Mouse (Mus musculus): ENCODE results near the gene Dpep2nb. TPM values are rescaled to one million over a fixed set of nuclear protein-coding genes. Genes with fewer than 3 reads are reported as not detected.

Gene Dpep2nb
- polyA plus RNA-seq, 1 experiment: not detected

DNA sequence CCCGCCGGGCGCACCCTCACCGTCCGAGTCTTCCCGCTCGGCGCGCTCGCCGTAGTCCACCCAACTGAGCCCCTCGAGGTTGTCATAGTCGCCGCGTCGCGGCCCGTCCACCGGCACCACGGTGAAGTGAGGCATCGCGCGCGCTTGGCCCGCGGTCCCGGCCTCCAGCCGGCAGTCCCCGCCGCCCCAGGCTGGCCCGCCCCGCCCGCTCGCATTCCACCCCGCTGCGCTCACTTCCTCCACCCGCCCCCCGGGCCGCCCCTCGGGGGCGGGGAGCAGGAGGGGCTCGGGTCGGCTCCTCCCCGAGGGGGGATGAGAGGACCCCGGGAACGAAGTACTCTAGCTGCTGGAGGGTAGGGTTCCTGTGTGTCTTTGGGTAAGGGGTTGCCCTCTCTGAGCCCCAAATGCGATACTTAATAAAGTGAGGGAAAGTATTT, 39.9 kb downstream of the Dpep2nb start, which contains the start of gene Slc12a4:
Slc12a4 (minus strand) TSS at position 193 of the 437 bp plus-strand sequence.
- DNase-seq (ENCODE audit: low read depth, low spot score): no peak

DNA sequence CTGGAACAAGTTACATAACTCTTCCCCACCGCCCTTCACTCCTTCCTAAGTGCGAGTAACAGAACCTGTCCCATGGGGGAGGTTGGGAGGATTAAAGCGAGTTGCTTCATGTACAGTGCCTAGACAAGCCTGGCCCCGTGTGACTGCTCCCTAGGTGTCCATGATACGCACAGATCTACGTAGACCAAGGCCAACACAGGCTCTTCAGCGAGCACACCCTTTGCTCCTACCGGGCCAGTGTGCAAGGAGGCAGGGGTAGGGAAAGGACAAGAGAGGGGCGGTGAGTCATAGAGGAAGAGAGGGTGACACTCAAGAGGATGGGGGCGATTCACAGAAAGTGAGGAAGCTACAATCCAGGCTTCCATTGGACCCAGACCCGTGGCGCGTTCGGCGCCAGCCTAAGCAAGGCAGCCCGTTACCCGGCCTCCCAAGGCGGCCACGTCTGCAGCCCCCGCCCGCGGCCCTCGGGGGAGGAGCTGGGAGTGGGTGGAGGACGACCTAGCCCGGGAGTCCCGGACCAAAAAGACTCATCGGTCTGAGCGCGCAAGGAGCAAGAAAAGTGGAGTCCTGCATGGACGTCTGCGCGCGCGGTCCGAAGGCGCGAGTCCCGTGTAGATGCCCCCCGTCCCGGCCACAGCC, 40.4 kb downstream of the Dpep2nb start:
- DNase-seq (ENCODE audit: low read depth, low spot score): no peak
- WGBS: 4% methylated on average over 40 of the region's 40 CpGs

More for the DNA sequence above, 39.9 kb downstream of the Dpep2nb start, which contains the start of gene Slc12a4:
- under 1% methylated on average over 47 of the region's 47 CpGs for WGBS

DNA sequence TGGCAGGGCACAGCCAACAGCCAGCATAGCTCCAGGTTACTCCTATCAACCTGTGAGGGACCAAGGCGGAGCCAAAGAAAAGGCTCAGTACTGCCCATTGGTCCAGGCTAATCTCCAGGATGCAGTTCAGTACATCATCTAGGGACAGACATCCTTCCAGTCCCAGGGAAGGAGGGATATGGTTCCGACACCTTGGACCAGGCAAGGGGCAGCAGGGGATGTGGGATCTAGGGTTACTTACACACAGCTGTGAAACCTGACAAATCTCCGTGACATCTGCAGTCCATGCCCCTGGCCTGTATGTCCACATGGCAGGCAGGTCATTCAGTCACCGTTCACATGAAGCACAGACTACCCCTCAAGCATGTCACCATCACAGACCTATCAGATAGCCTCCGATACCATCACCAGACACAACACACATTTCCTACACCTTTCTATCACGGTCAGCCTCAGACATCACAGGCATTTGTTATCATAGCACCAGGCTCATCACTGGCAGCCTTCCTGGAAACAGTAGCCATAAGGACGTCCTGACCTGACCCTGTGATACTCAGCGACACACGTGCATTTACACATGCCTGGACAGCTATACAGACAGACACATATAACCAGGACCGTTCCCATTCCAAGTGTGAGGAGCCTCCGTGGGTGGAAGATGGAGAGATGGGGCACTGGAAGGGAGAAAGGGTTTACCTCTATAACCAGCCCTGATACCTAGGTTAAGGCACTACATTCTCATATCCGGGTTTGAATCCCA, 41.1 kb downstream of the Dpep2nb start:
- no peak for DNase-seq (ENCODE audit: low read depth, low spot score)
- WGBS: 58% methylated on average over 12 of the region's 12 CpGs

DNA sequence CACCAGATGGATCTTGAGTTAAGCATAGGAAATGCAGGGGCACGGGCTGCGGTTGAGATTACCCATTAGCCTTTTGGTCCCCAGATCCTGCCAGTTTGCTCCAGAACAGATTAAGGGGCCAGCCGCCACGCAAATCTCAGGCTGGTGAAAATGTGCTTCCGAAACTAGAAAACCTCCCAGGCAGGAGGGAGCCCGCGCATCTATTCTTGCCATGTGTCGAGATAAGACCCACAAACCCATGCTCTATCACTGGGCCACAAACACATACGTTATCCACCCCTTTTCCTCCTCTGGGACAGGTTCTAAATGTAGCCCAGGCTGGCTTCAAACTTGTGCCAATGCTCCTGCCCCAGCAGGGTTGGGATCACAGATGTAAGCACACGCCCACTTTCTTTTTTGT, 44.2 kb downstream of the Dpep2nb start:
- WGBS: 92% methylated on average over 10 of the region's 10 CpGs
- DNase-seq (ENCODE audit: low read depth, low spot score): no peak

DNA sequence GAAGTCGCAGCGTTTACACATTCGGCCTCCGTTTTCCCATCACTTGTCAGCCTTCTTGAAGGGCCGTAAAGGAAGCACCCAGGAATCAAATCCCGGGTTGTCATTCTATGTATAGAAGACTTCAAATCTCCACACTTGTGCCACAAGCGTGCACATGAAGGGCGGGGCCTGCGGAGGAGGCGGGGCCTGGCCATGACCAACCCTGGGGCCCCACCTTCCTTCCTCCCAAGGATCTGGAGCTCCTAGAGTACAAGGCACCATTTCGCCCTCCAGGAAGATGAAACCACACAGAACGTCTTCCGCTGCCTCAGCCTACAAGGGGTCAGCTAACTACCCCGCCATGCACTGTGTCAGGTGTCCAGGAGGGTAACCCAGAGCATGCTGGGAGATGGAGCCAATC, 44.7 kb downstream of the Dpep2nb start:
- WGBS: 83% methylated on average over 14 of the region's 14 CpGs
- DNase-seq (ENCODE audit: low read depth, low spot score): no peak

DNA sequence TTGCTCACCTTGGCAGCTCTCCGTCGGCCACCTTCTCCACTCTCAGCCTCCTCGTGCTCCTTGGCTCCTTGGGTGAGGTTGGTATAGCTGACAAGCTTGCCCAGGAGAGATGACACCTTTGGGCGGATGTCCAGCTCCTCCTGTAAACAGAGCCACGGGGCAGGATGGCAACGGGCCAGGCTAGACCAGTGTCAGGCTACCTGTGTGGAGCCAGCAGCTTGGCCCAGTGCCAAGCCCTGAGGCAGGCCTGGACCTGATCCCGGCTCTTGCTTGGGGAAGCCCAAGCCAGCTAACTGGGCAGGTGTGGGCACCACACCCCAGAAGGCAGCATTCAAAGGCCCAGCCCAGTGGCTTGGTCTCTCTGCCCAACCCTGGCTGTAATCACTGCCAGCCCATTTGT, 46.4 kb downstream of the Dpep2nb start:
- peak; percentile 93 for DNase-seq (ENCODE audit: low read depth, low spot score)
- WGBS: 24% methylated on average over 7 of the region's 7 CpGs

DNA sequence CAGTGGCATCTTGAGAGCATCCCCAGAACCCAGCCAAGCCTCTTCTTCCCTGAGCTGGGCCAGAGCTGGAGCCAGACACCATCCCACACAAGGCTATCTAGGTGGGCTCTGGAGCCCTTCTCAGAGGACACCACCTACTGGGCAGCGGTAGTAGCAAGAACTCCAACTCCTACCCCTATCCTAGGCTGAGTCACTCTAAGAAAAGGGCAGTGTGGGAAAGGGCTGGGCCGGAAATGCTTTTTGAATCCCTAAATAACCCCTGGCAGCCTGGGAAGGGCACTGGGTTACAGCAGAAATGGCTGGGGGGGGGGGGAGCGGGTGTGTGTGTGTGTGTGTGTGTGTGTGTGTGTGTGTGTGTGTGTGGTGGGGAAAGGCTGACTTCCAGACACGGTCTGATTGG, 48.0 kb downstream of the Dpep2nb start:
- no peak for DNase-seq (ENCODE audit: low read depth, low spot score)
- 32% methylated on average over 3 of the region's 4 CpGs for WGBS

DNA sequence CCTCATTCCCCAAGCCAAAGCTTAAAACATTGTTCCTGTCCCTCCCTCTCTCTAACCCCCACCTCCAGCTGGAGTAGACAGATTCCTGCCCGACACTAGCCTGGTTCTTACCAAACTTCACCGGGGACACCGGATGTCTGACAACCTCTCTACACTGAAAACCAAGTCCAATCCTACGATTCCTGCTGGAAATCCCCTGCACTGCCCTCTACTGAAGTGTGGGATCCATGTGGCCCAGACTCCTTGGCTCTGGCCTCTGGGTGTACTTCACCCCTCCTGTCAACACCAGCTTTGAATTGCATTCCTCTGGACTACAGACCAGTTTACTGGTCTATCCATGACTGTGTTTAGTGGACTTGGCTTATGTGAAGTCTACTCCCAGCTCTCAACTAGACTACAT, 49.2 kb downstream of the Dpep2nb start:
- no peak for DNase-seq (ENCODE audit: low read depth, low spot score)
- 70% methylated on average over 4 of the region's 4 CpGs for WGBS

DNA sequence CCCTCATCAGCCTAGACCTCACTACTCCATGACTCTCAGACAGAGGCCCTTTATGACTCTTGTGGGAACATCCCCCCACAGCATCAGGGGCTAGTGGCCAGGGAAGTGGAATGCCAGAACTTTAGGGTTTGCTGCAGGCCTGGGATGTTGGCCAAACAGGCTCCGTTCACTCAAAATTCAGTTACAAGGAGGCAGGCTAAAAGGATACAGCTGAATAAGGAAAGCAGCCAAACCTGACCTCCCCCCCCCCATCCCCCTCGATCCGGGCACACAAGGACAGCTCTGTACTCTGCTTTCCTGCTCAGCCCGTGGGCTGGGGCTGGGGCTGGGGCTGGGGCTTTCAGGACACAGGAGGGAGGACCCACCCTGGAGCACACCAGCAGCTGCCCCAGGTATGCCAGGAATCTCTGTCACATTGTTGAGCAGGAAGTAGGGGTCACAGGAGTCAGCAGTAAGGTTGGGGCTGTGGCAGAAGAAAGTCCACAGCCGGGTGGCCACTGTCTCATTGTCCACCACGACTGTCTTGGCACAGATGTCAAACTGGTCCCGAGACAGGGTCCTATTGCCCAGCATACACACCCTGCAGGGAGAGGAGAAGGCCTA, 54.6 kb downstream of the Dpep2nb start:
- WGBS: 26% methylated on average over 7 of the region's 7 CpGs
- DNase-seq (ENCODE audit: low read depth, low spot score): no peak

DNA sequence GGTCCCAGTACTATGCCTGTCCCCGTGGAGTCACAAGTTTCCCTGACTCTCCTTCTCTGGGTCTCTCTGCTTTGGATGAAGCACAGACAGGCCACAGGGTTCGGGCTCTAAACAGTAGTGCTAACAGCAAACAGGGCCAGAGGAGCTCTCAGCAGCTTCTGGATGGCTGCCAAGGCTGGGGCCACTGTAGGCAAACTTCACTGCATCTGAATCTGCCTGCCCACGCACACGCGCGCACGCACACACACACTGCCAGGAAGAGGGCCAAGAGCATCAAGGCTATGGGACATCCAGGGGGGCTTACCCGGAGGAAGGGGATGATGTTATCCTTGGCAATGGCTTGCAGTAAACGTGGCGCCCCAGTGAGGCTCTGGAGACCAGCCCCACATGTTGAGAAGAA, 56.4 kb downstream of the Dpep2nb start:
- DNase-seq (ENCODE audit: low read depth, low spot score): no peak
- 33% methylated on average over 10 of the region's 10 CpGs for WGBS

Other genes with a start within 250 kb of the Dpep2nb start
- 5.6 and 8.7 TPM in 2 replicates for gene Gfod2, start 247.3 kb downstream of the Dpep2nb start, polyA plus RNA-seq (2012; rRNA removed)
- 13.9 and 20.0 TPM in 2 replicates for gene Ranbp10, start 178.6 kb downstream of the Dpep2nb start, polyA plus RNA-seq (2012; rRNA removed)
- gene Tsnaxip1, start 178.2 kb downstream of the Dpep2nb start, polyA plus RNA-seq (2012; rRNA removed): not detected in 2 replicates
- gene Cenpt, start 152.7 kb downstream of the Dpep2nb start, polyA plus RNA-seq (2012; rRNA removed): 20.5 and 20.6 TPM in 2 replicates
- gene Thap11, start 150.8 kb downstream of the Dpep2nb start, polyA plus RNA-seq (2012; rRNA removed): 30.3 and 34.5 TPM in 2 replicates
- gene Nutf2, start 145.4 kb downstream of the Dpep2nb start, polyA plus RNA-seq (2012; rRNA removed): 32.0 and 34.5 TPM in 2 replicates
- 37.7 and 51.4 TPM in 2 replicates for gene Edc4, start 125.1 kb downstream of the Dpep2nb start, polyA plus RNA-seq (2012; rRNA removed)
- 0.84 and 1.2 TPM in 2 replicates for gene Nrn1l, start 112.4 kb downstream of the Dpep2nb start, polyA plus RNA-seq (2012; rRNA removed)
- 20.2 and 21.8 TPM in 2 replicates for gene Pskh1, start 105.5 kb downstream of the Dpep2nb start, polyA plus RNA-seq (2012; rRNA removed)
- gene Ctrl, start 72.1 kb downstream of the Dpep2nb start, polyA plus RNA-seq (2012; rRNA removed): 6.3 and 8.0 TPM in 2 replicates
- 659 and 697 TPM in 2 replicates for gene Psmb10, start 67.5 kb downstream of the Dpep2nb start, polyA plus RNA-seq (2012; rRNA removed)
- gene Lcat, start 62.6 kb downstream of the Dpep2nb start, polyA plus RNA-seq (2012; rRNA removed): 0.89 and 1.0 TPM in 2 replicates
- 9.0 and 12.6 TPM in 2 replicates for gene Slc12a4, start 39.9 kb downstream of the Dpep2nb start, polyA plus RNA-seq (2012; rRNA removed)
- gene Dpep3, start 26.5 kb downstream of the Dpep2nb start, polyA plus RNA-seq (2012; rRNA removed): 0.10 and 0.14 TPM in 2 replicates
- gene Dus2, start 14.6 kb downstream of the Dpep2nb start, polyA plus RNA-seq (2012; rRNA removed): 7.2 and 9.9 TPM in 2 replicates
- gene Ddx28, start 5.9 kb upstream of the Dpep2nb start, polyA plus RNA-seq (2012; rRNA removed): 6.3 and 6.7 TPM in 2 replicates
- gene Nfatc3, start 52.9 kb upstream of the Dpep2nb start, polyA plus RNA-seq (2012; rRNA removed): 14.8 and 27.1 TPM in 2 replicates
- 19.4 and 32.1 TPM in 2 replicates for gene Esrp2, start 131.0 kb upstream of the Dpep2nb start, polyA plus RNA-seq (2012; rRNA removed)
- gene Pla2g15, start 144.4 kb upstream of the Dpep2nb start, polyA plus RNA-seq (2012; rRNA removed): 4.5 TPM in 2 replicates
- 7.7 and 11.6 TPM in 2 replicates for gene Slc7a6, start 162.9 kb upstream of the Dpep2nb start, polyA plus RNA-seq (2012; rRNA removed)
- 15.0 and 19.2 TPM in 2 replicates for gene Slc7a6os, start 205.0 kb upstream of the Dpep2nb start, polyA plus RNA-seq (2012; rRNA removed)
- 19.0 and 20.8 TPM in 2 replicates for gene Prmt7, start 205.0 kb upstream of the Dpep2nb start, polyA plus RNA-seq (2012; rRNA removed)